Mouse (Mus musculus) hindlimb bud, embryonic 11.5 days (tissue): ENCODE results near the gene Map2k2.
"Not testable (repeated sequence)": the region's sequence is repeated elsewhere in the genome, so short reads cannot be mapped to it uniquely, and the experiment has no call there.

Source experiments
- DNase-seq: peaks from one replicate; pipeline ENCODE4 v3.0.0-alpha.2; 2012; ENCODE audit warnings: low read depth, low spot score; ENCODE audit errors: extremely low spot score

Gene Map2k2

GRCm38 (mm10) chr10:81142551-81142981 lies 36.9 kb downstream of the Map2k2 start:
- DNase-seq: no peak

GRCm38 (mm10) chr10:81143157-81143633 lies 37.5 kb downstream of the Map2k2 start:
- no peak for DNase-seq

- no peak for DNase-seq
Observed at GRCm38 (mm10) chr10:81143845-81144437, 38.2 kb downstream of the Map2k2 start.

- no peak for DNase-seq
Observed at GRCm38 (mm10) chr10:81144667-81145066, 39.0 kb downstream of the Map2k2 start.

GRCm38 (mm10) chr10:81145307-81145706 lies 39.6 kb downstream of the Map2k2 start:
- DNase-seq: no peak

- DNase-seq: no peak
Observed at GRCm38 (mm10) chr10:81145778-81146177, 40.1 kb downstream of the Map2k2 start.

GRCm38 (mm10) chr10:81146296-81146695 lies 40.6 kb downstream of the Map2k2 start:
- DNase-seq: no peak

GRCm38 (mm10) chr10:81151261-81151660 lies 45.5 kb downstream of the Map2k2 start:
- DNase-seq: no peak

- no peak for DNase-seq
Observed at GRCm38 (mm10) chr10:81152609-81153008, 46.9 kb downstream of the Map2k2 start.

- DNase-seq: no peak
Observed at GRCm38 (mm10) chr10:81154313-81154712, 48.6 kb downstream of the Map2k2 start.

- DNase-seq: no peak
Observed at GRCm38 (mm10) chr10:81154736-81155135, 49.0 kb downstream of the Map2k2 start.

GRCm38 (mm10) chr10:81161602-81162317 lies 56.0 kb downstream of the Map2k2 start:
- no peak for DNase-seq

- no peak for DNase-seq
Observed at GRCm38 (mm10) chr10:81162318-81162652, 56.6 kb downstream of the Map2k2 start.

GRCm38 (mm10) chr10:81165118-81165517 lies 59.4 kb downstream of the Map2k2 start:
- DNase-seq: no peak

- peak; percentile 97 for DNase-seq
Observed at GRCm38 (mm10) chr10:81167200-81168086, 61.7 kb downstream of the Map2k2 start, which contains the start of gene Pias4. Gene Pias4, minus strand, starts transcription at chr10:81167923.

- DNase-seq: no peak
Observed at GRCm38 (mm10) chr10:81168087-81168431, 62.3 kb downstream of the Map2k2 start.

GRCm38 (mm10) chr10:81168521-81169244 lies 63.0 kb downstream of the Map2k2 start:
- DNase-seq: no peak

GRCm38 (mm10) chr10:81169411-81169900 lies 63.7 kb downstream of the Map2k2 start:
- not testable (repeated sequence) for DNase-seq

- DNase-seq: peak; percentile 67
Observed at GRCm38 (mm10) chr10:81173132-81173531, 67.4 kb downstream of the Map2k2 start.

- DNase-seq: no peak
Observed at GRCm38 (mm10) chr10:81174617-81175344, 69.1 kb downstream of the Map2k2 start.
